ENCODE assay signal across 8 mouse cellular contexts in the genomic region with DNA sequence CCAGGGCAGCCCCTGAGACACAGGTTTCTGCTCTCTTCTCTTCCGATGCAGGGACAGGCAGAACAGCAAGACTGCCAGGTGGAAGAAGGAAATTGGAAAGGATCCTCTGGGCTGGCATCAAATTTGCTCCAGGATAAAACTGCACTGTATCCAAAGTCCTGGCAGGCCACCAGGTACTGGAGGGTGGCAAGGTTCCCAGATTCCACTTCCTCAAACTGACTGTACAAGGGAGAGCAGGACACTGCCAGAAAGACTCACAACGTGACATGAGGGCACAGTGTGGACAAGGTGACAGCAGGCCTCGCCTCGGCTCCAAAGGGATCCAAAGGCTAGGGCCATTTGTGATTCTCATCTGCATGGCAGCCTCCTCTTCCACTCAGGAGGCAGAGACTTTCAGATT.
DNase-seq lines count a peak whose midpoint lies in the region; ATAC-seq lines count a peak whose summit lies in the region.

No protein-coding gene starts in this region.

- H3K4me1 ChIP-seq in midbrain, embryonic 14.5 days (ENCODE audit: control insufficient read depth, insufficient read depth, low read length) = no peaks in the 10 kb centered on the region
- H3K4me1 ChIP-seq in midbrain, embryonic 13.5 days (replicated peaks) = no peaks in the 10 kb centered on the region
- H3K4me1 ChIP-seq in heart, embryonic 15.5 days (replicated peaks) = peaks cover 21% of the 10 kb centered on the region

- H3K27ac ChIP-seq in midbrain, embryonic 14.5 days (replicated peaks; ENCODE audit: low read depth, low read length) = no peak overlapping the region
- no peak overlapping the region for H3K27ac ChIP-seq in midbrain, embryonic 13.5 days
- H3K27ac ChIP-seq in heart, embryonic 15.5 days = peak overlapping the region; percentile 75

- no peak overlapping the region for H3K9ac ChIP-seq in midbrain, embryonic 14.5 days (replicated peaks; ENCODE audit: low read length)
- H3K9ac ChIP-seq in midbrain, embryonic 13.5 days (replicated peaks) = no peak overlapping the region
- H3K9ac ChIP-seq in heart, embryonic 15.5 days = no peak overlapping the region

- no peak for ATAC-seq in midbrain, embryonic 14.5 days (ENCODE audit: low FRiP score, low TSS enrichment)
- no peak for ATAC-seq in midbrain, embryonic 13.5 days
- peak; percentile 83 for ATAC-seq in heart, embryonic 15.5 days (replicated peaks; ENCODE audit: insufficient number of reproducible peaks, insufficient read depth, low FRiP score, low read depth)
- ATAC-seq in megakaryocyte-erythroid progenitor cell, adult 5-6 weeks (replicated peaks; ENCODE audit: low FRiP score, low TSS enrichment, poor library complexity, severe bottlenecking) = no peak

- 95% methylated on average over 4 of the region's 4 CpGs for WGBS in midbrain, embryonic 14.5 days
- 86% methylated on average over 4 of the region's 4 CpGs for WGBS in midbrain, embryonic 13.5 days
- 41% methylated on average over 4 of the region's 4 CpGs for WGBS in heart, embryonic 15.5 days

- no peak overlapping the region for H3K4me3 ChIP-seq in midbrain, embryonic 14.5 days (replicated peaks; ENCODE audit: low read depth, low read length)
- H3K4me3 ChIP-seq in midbrain, embryonic 13.5 days (replicated peaks) = no peak overlapping the region
- H3K4me3 ChIP-seq in heart, embryonic 15.5 days = no peak overlapping the region

- no peaks in the 10 kb centered on the region for H3K27me3 ChIP-seq in midbrain, embryonic 14.5 days (ENCODE audit: control insufficient read depth, insufficient read depth, low read length)
- H3K27me3 ChIP-seq in midbrain, embryonic 13.5 days = no peaks in the 10 kb centered on the region
- H3K27me3 ChIP-seq in heart, embryonic 15.5 days = no peaks in the 10 kb centered on the region

- no peaks in the 10 kb centered on the region for H3K36me3 ChIP-seq in midbrain, embryonic 14.5 days (ENCODE audit: control insufficient read depth, insufficient read depth, low read length)
- no peaks in the 10 kb centered on the region for H3K36me3 ChIP-seq in midbrain, embryonic 13.5 days
- no peaks in the 10 kb centered on the region for H3K36me3 ChIP-seq in heart, embryonic 15.5 days

- no peak overlapping the region for H3K4me2 ChIP-seq in midbrain, embryonic 14.5 days (ENCODE audit: low read length)
- H3K4me2 ChIP-seq in midbrain, embryonic 13.5 days (replicated peaks) = no peak overlapping the region
- no peak overlapping the region for H3K4me2 ChIP-seq in heart, embryonic 15.5 days

- DNase-seq in midbrain, embryonic 14.5 days = peak; percentile 17
- DNase-seq in cerebellum, postnatal 4 days (ENCODE audit: low spot score in 2 of 2) = peak; percentile 46 to 81
- peak; percentile 57 to 70 for DNase-seq in left cerebral cortex, postnatal 14 days (ENCODE audit: low spot score in 2 of 2)
- DNase-seq in skeletal muscle tissue, adult 2 months (ENCODE audit: low read depth, low spot score) = peak; percentile 55
- DNase-seq in MN1 (ENCODE audit: low spot score) = no peak

- H3K9me3 ChIP-seq in midbrain, embryonic 14.5 days (ENCODE audit: control insufficient read depth, low read length) = no peaks in the 10 kb centered on the region
- no peaks in the 10 kb centered on the region for H3K9me3 ChIP-seq in midbrain, embryonic 13.5 days
- no peaks in the 10 kb centered on the region for H3K9me3 ChIP-seq in heart, embryonic 15.5 days (replicated peaks)

- intact Hi-C loops in left cerebral cortex, postnatal 14 days (cut with DNase I) = no loop called here
